Mouse (Mus musculus): ENCODE data around the gene Grin2a. TPM values are rescaled to one million over a fixed set of nuclear protein-coding genes. Genes with fewer than 3 reads are reported as not detected.

The Grin2a gene
- polyA plus RNA-seq, 1 experiment from 2014 or later: 1.0 TPM

DNA sequence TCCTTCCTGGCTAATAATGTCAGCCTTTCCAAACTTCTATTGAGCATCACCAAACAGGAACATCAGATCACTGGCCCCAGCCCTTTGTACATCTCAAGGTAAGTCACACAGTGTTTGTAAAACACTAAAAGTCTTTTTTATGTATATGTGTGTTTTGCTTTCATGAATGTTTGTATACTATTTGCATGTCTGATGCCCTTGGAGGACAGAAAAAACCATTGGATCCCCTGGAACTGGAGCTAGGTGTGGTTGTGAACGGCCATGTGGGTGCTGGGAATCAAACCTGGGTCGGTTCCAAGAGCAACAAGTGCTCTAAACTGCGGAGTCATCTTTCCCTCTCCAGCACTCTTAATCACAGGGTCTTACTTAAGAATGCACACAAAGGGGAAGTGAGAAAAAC is 245.7 kb downstream of the Grin2a start:
- whole genome bisulfite sequencing: 90% methylated on average over 3 of the region's 3 CpGs
- H3K4me2 ChIP-seq (ENCODE audit: low read depth): no peak overlapping the region
- no peak overlapping the region for H3K4me3 ChIP-seq (ENCODE audit: low read depth, low read length)
- DNase-seq (ENCODE audit: low spot score): no peak
- H3K9ac ChIP-seq (ENCODE audit: low read length): no peak overlapping the region
- ATAC-seq (ENCODE audit: insufficient read depth, low FRiP score, low TSS enrichment): no peak
- H3K9me3 ChIP-seq (ENCODE audit: control insufficient read depth, low read length): no peaks in the 10 kb centered on the region
- no peaks in the 10 kb centered on the region for H3K36me3 ChIP-seq (ENCODE audit: control insufficient read depth, insufficient read depth, low read length)
- no peaks in the 10 kb centered on the region for H3K27me3 ChIP-seq (ENCODE audit: control insufficient read depth, insufficient read depth, low read length)
- H3K27ac ChIP-seq (ENCODE audit: low read depth, low read length): no peak overlapping the region
- no peaks in the 10 kb centered on the region for H3K4me1 ChIP-seq (ENCODE audit: control insufficient read depth, insufficient read depth, low read length)

DNA sequence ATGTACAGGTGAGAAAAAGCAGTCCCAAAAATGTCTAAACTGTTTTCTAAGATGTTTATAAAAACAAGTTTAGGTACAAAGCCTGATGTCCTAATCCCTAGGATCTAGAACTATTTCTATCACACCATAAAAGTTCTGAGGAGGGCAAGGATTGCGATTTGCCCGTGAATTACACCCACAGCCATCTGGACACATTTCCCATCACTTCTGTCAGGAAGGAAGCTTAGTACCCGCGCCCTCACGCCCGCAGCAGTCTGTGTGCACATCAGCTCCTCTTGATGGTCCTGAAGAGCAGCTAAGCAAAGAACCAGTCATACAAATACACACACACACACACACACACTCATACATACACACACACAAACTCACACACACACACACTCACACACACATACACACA is 252.9 kb downstream of the Grin2a start:
- Histone ChIP-seq H3K9me3 (ENCODE audit: control insufficient read depth, low read length) (no peaks in the 10 kb centered on the region), H3K9ac (ENCODE audit: low read length) (no peak overlapping the region), H3K36me3 (ENCODE audit: control insufficient read depth, insufficient read depth, low read length) (no peaks in the 10 kb centered on the region), H3K27me3 (ENCODE audit: control insufficient read depth, insufficient read depth, low read length) (no peaks in the 10 kb centered on the region), H3K4me1 (ENCODE audit: control insufficient read depth, insufficient read depth, low read length) (no peaks in the 10 kb centered on the region), H3K4me3 (ENCODE audit: low read depth, low read length) (no peak overlapping the region), H3K4me2 (ENCODE audit: low read depth) (no peak overlapping the region), H3K27ac (ENCODE audit: low read depth, low read length) (no peak overlapping the region)
- 93% methylated on average over 6 of the region's 6 CpGs for WGBS
- DNase-seq (ENCODE audit: low spot score): no peak
- no peak for ATAC-seq (ENCODE audit: insufficient read depth, low FRiP score, low TSS enrichment)

DNA sequence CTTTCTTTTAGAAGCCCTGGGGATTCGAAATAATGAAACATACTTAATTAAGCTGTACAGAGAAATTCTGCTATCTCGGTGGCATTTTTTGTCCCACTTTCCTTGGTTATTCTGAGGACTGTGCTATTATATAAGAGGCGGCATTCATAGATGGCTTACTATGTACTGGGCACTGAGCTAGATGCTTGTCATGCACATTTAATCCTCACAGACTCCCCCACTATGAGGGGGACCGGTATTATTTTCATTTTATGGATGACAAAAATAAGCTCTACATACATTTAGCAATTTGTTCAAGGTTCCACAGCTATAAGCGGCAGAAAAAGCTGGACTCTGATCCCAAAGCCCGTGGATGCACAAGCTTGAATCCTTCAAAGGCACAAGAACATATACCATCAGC is 256.7 kb downstream of the Grin2a start:
- Histone ChIP-seq H3K4me1 (ENCODE audit: control insufficient read depth, insufficient read depth, low read length) (no peaks in the 10 kb centered on the region), H3K4me2 (ENCODE audit: low read depth) (no peak overlapping the region), H3K4me3 (ENCODE audit: low read depth, low read length) (no peak overlapping the region), H3K36me3 (ENCODE audit: control insufficient read depth, insufficient read depth, low read length) (no peaks in the 10 kb centered on the region), H3K9ac (ENCODE audit: low read length) (no peak overlapping the region), H3K27me3 (ENCODE audit: control insufficient read depth, insufficient read depth, low read length) (no peaks in the 10 kb centered on the region), H3K9me3 (ENCODE audit: control insufficient read depth, low read length) (no peaks in the 10 kb centered on the region), H3K27ac (ENCODE audit: low read depth, low read length) (no peak overlapping the region)
- DNase-seq (ENCODE audit: low spot score) (no peak), ATAC-seq (ENCODE audit: insufficient read depth, low FRiP score, low TSS enrichment) (no peak)
- 88% methylated on average over 6 of the region's 6 CpGs for WGBS

DNA sequence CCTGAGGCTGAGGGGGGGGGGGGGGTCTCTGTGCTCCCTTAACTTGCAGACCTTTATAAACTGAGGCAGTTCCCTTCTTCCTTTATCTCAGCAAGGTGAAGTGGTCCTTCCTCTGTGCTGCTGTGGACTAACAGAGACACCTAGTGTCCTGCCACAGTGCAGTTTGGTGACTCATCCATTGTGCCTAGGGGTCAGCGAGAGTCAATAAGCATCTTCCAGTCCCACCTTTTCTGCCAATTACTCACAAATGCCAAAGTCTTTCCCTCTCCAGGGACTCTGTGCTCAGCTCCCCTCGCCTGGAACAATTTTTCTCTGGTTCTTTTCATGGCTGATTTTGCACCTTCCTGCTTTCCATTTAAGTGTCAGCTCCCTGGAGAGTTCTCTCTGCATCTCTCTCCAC is 258.2 kb downstream of the Grin2a start:
- H3K36me3 ChIP-seq (ENCODE audit: control insufficient read depth, insufficient read depth, low read length): no peaks in the 10 kb centered on the region
- H3K4me3 ChIP-seq (ENCODE audit: low read depth, low read length): no peak overlapping the region
- H3K27me3 ChIP-seq (ENCODE audit: control insufficient read depth, insufficient read depth, low read length): no peaks in the 10 kb centered on the region
- DNase-seq (ENCODE audit: low spot score) (no peak), ATAC-seq (ENCODE audit: insufficient read depth, low FRiP score, low TSS enrichment) (no peak)
- no peaks in the 10 kb centered on the region for H3K9me3 ChIP-seq (ENCODE audit: control insufficient read depth, low read length)
- H3K4me2 ChIP-seq (ENCODE audit: low read depth): no peak overlapping the region
- no peaks in the 10 kb centered on the region for H3K4me1 ChIP-seq (ENCODE audit: control insufficient read depth, insufficient read depth, low read length)
- no peak overlapping the region for H3K27ac ChIP-seq (ENCODE audit: low read depth, low read length)
- 7% methylated on average over 2 of the region's 2 CpGs for WGBS
- no peak overlapping the region for H3K9ac ChIP-seq (ENCODE audit: low read length)

DNA sequence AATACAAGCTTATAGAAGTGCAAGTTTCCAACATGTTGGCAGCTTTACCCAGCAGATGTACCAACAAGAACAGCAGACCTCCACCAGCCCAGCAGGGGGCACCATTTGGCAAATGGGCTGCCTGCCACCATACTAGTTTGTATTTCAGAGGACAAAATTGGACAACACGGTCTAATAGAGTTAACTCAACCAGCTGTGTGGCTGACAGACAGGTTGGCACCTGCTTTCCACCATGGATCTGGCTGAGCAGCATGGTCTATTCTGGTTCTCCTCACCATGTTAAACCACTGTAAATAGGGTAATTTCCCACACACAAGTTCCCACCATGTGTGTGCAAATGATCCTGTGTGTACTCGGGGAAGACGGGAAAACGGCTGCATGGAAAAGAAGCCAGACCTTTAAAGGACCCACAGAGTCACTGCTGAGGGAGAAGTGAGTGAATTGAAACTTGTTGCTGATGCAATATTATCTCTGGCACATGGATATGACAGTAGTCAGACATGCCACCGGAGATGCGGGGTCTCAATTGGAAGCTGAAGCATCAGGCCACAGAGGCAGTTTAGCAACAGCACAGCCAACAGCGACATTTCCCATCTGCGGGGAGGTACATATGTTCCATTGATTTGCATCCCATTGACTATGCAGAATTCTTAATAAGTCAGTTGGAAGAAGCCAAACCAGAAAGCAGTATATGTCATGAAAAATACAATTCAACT is 259.8 kb downstream of the Grin2a start:
- 85% methylated on average over 8 of the region's 8 CpGs for WGBS
- Histone ChIP-seq H3K4me3 (ENCODE audit: low read depth, low read length) (no peak overlapping the region), H3K9ac (ENCODE audit: low read length) (no peak overlapping the region), H3K27me3 (ENCODE audit: control insufficient read depth, insufficient read depth, low read length) (no peaks in the 10 kb centered on the region), H3K4me2 (ENCODE audit: low read depth) (no peak overlapping the region), H3K27ac (ENCODE audit: low read depth, low read length) (no peak overlapping the region), H3K9me3 (ENCODE audit: control insufficient read depth, low read length) (no peaks in the 10 kb centered on the region), H3K4me1 (ENCODE audit: control insufficient read depth, insufficient read depth, low read length) (no peaks in the 10 kb centered on the region), H3K36me3 (ENCODE audit: control insufficient read depth, insufficient read depth, low read length) (no peaks in the 10 kb centered on the region)
- ATAC-seq (ENCODE audit: insufficient read depth, low FRiP score, low TSS enrichment) (no peak), DNase-seq (ENCODE audit: low spot score) (no peak)

DNA sequence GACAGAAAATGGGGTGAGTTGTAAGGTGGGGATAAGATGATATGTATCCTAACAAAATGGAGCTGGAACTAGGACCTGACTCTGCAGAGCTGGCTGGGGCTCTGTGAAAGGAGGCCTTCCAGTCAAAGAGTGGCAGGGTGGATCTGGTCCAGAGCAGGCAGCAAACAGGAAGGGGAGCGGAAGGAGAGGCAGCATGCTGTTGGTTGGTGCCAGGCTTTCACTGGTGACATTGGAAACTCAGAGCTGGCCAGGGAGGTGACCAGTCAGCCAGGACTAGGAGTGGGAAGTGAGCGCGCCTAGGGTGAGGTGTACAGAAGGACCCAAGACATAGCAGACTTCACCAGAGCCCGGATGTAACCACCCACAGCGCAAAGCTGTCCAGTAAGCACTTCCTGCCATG is 267.8 kb downstream of the Grin2a start:
- ATAC-seq (ENCODE audit: insufficient read depth, low FRiP score, low TSS enrichment) (no peak), DNase-seq (ENCODE audit: low spot score) (no peak)
- H3K36me3 ChIP-seq (ENCODE audit: control insufficient read depth, insufficient read depth, low read length): no peaks in the 10 kb centered on the region

DNA sequence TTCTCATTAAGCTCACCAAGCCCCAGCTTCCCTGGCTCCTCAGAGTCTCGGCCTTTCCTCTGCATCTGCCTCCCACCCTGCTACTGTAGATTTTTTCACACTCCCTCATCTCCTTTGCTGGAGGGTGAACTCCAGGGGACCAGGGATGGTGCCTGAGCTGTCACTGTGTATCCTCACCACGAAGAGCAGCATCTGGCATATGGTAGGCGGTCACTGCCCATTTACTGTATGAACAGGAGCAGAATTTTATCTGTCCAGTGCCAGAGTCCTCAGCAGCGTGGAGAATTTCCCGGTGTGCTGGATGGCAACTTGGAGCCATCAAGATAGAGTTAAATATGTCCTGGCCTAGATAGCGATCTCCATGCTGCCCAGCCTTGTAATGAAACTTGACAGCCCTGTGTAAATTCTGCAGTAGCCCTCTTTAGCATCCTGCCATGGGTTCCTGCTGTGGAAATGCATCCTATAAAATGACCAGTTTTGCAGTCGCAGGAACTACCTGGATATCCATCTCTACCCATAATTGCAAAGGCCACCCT is 269.7 kb downstream of the Grin2a start:
- Histone ChIP-seq H3K4me1 (ENCODE audit: control insufficient read depth, insufficient read depth, low read length) (no peaks in the 10 kb centered on the region), H3K36me3 (ENCODE audit: control insufficient read depth, insufficient read depth, low read length) (no peaks in the 10 kb centered on the region), H3K9me3 (ENCODE audit: control insufficient read depth, low read length) (no peaks in the 10 kb centered on the region), H3K4me3 (ENCODE audit: low read depth, low read length) (no peak overlapping the region), H3K9ac (ENCODE audit: low read length) (no peak overlapping the region), H3K4me2 (ENCODE audit: low read depth) (no peak overlapping the region), H3K27me3 (ENCODE audit: control insufficient read depth, insufficient read depth, low read length) (no peaks in the 10 kb centered on the region), H3K27ac (ENCODE audit: low read depth, low read length) (no peak overlapping the region)
- DNase-seq (ENCODE audit: low spot score) (no peak), ATAC-seq (ENCODE audit: insufficient read depth, low FRiP score, low TSS enrichment) (no peak)
- WGBS: 88% methylated on average over 7 of the region's 7 CpGs

More for the DNA sequence above, 267.8 kb downstream of the Grin2a start:
- WGBS: 93% methylated on average over 5 of the region's 5 CpGs
- Histone ChIP-seq H3K4me2 (ENCODE audit: low read depth) (no peak overlapping the region), H3K9ac (ENCODE audit: low read length) (no peak overlapping the region), H3K4me1 (ENCODE audit: control insufficient read depth, insufficient read depth, low read length) (no peaks in the 10 kb centered on the region), H3K9me3 (ENCODE audit: control insufficient read depth, low read length) (no peaks in the 10 kb centered on the region), H3K4me3 (ENCODE audit: low read depth, low read length) (no peak overlapping the region), H3K27ac (ENCODE audit: low read depth, low read length) (no peak overlapping the region), H3K27me3 (ENCODE audit: control insufficient read depth, insufficient read depth, low read length) (no peaks in the 10 kb centered on the region)

DNA sequence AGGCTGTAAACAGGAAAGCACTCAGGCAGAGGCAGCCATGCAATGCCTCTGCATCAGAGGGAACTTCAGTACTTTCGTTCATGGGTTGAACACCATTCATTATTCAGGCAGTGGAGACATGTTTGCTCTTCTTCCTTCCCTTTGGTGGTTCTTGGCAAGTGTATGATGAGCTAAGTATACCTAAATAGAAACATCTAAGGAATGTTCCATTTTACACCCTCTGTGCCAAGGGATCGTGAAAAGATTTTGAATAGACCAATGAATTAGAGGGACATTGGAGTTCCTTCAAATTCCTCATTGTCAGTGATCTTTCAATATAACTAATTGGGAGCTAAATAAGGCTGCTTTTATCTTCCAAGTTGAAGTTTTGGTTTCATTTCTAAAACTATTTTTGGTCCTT is 284.0 kb downstream of the Grin2a start:
- 90% methylated on average over 2 of the region's 2 CpGs for WGBS
- ATAC-seq (ENCODE audit: insufficient read depth, low FRiP score, low TSS enrichment): no peak

DNA sequence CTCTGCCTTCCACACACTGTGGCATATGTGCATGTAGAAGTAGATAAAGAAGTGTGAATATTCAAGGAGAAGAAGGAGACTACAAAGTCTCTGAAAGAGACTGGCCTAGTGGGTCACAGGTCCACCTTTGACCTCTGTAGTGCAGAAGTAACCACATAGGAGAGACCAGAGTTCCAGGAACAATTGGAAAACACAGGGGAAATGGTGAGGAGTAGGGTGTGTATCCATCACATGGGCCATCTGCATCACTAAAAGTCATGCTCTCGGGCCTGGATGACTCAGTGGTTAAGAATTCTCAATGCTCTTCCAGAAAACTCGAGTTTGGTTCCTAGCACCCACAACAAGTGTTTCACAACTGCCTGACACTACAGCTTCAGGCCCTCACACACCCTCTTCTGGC is 285.4 kb downstream of the Grin2a start:
- ATAC-seq (ENCODE audit: insufficient read depth, low FRiP score, low TSS enrichment) (no peak), DNase-seq (ENCODE audit: low spot score) (no peak)
- Histone ChIP-seq H3K4me1 (ENCODE audit: control insufficient read depth, insufficient read depth, low read length) (no peaks in the 10 kb centered on the region), H3K9ac (ENCODE audit: low read length) (no peak overlapping the region), H3K9me3 (ENCODE audit: control insufficient read depth, low read length) (no peaks in the 10 kb centered on the region), H3K4me3 (ENCODE audit: low read depth, low read length) (no peak overlapping the region), H3K27ac (ENCODE audit: low read depth, low read length) (no peak overlapping the region), H3K4me2 (ENCODE audit: low read depth) (no peak overlapping the region), H3K27me3 (ENCODE audit: control insufficient read depth, insufficient read depth, low read length) (no peaks in the 10 kb centered on the region), H3K36me3 (ENCODE audit: control insufficient read depth, insufficient read depth, low read length) (no peaks in the 10 kb centered on the region)
- 59% methylated on average over 2 of the region's 2 CpGs for WGBS

More for the DNA sequence above, 284.0 kb downstream of the Grin2a start:
- no peak for DNase-seq (ENCODE audit: low spot score)
- H3K9ac ChIP-seq (ENCODE audit: low read length): no peak overlapping the region
- no peaks in the 10 kb centered on the region for H3K36me3 ChIP-seq (ENCODE audit: control insufficient read depth, insufficient read depth, low read length)
- no peak overlapping the region for H3K27ac ChIP-seq (ENCODE audit: low read depth, low read length)
- H3K4me3 ChIP-seq (ENCODE audit: low read depth, low read length): no peak overlapping the region
- H3K9me3 ChIP-seq (ENCODE audit: control insufficient read depth, low read length): no peaks in the 10 kb centered on the region
- H3K4me2 ChIP-seq (ENCODE audit: low read depth): no peak overlapping the region
- H3K27me3 ChIP-seq (ENCODE audit: control insufficient read depth, insufficient read depth, low read length): no peaks in the 10 kb centered on the region
- H3K4me1 ChIP-seq (ENCODE audit: control insufficient read depth, insufficient read depth, low read length): no peaks in the 10 kb centered on the region
